In the genomic region with DNA sequence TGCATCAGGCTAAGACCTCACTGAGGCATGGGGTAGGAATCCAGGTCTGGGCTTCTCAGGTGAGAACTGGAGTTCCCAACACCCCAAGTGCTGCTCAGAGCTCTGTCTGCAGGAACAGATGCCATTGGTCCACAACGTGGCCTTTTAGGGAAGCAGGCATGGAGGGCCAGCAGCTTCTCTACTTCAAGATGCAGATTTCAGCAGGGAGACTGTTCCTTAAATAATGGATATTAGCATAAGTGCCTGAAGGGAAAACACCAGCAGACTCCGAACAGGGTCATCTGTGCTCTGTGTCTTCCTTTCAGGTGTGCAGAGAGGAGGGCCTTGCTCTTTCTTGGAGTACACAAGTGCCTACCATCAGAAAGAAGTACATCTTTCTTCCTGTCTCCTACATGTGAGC, we compare ENCODE assay signal across 28 mouse cellular contexts.
"Had no signal": no experiment of that assay in that cellular context is flagged by ENCODE, and none has a peak within 500 bp of the region (broad histone marks: within the 10 kb centered on the region; RNA-seq: fewer than 3 reads in every experiment).

No protein-coding gene starts in this region.

- H3K4me1 ChIP-seq: embryonic facial prominence, embryonic 12.5 days; embryonic facial prominence, embryonic 15.5 days; forebrain, embryonic 13.5 days; forebrain, embryonic 15.5 days had no signal

- H3K27ac ChIP-seq: embryonic facial prominence, embryonic 10.5 days; embryonic facial prominence, embryonic 12.5 days; embryonic facial prominence, embryonic 13.5 days; embryonic facial prominence, embryonic 15.5 days; forebrain, embryonic 10.5 days; forebrain, embryonic 12.5 days; forebrain, embryonic 13.5 days; forebrain, embryonic 15.5 days; gastrocnemius, adult 2 months; heart, adult 2 months had no signal

- H3K4me2 ChIP-seq: embryonic facial prominence, embryonic 12.5 days; embryonic facial prominence, embryonic 13.5 days; embryonic facial prominence, embryonic 15.5 days; forebrain, embryonic 12.5 days; forebrain, embryonic 13.5 days; forebrain, embryonic 15.5 days had no signal

- ATAC-seq: forebrain, embryonic 13.5 days; forebrain, embryonic 14.5 days; forebrain, embryonic 15.5 days; forebrain, embryonic 16.5 days; forebrain, postnatal 0 days had no signal

- DNase-seq: cerebellum, adult 8-10 months; cerebellum, adult 9-10 months; cerebellum, adult 9-11 months; cerebellum, postnatal 10 days; cerebellum, postnatal 14 days; cerebellum, postnatal 25 days; cerebellum, postnatal 36 days; embryo, embryonic 11 days; forebrain, postnatal 0 days; gastrocnemius, adult 2 months; gastrocnemius, postnatal 10 days; gastrocnemius, postnatal 14 days; gastrocnemius, postnatal 25 days; gastrocnemius, postnatal 36 days; heart, adult 11 months; heart, adult 18-20 months; heart, adult 2 months had no signal

- H3K4me3 ChIP-seq: embryonic facial prominence, embryonic 10.5 days; embryonic facial prominence, embryonic 12.5 days; embryonic facial prominence, embryonic 13.5 days; embryonic facial prominence, embryonic 15.5 days; erythroblast, embryonic 14.5 days; forebrain, embryonic 10.5 days; forebrain, embryonic 12.5 days; forebrain, embryonic 13.5 days; forebrain, embryonic 15.5 days; gastrocnemius, adult 2 months; heart, adult 2 months had no signal

- H3K9ac ChIP-seq: embryonic facial prominence, embryonic 12.5 days; embryonic facial prominence, embryonic 13.5 days; embryonic facial prominence, embryonic 15.5 days; forebrain, embryonic 12.5 days; forebrain, embryonic 13.5 days; forebrain, embryonic 15.5 days; forebrain, postnatal 0 days had no signal

- H3K27me3 ChIP-seq: embryonic facial prominence, embryonic 12.5 days; embryonic facial prominence, embryonic 13.5 days; embryonic facial prominence, embryonic 15.5 days; forebrain, embryonic 12.5 days; forebrain, embryonic 13.5 days; forebrain, embryonic 15.5 days had no signal

- H3K9me3 ChIP-seq: embryonic facial prominence, embryonic 10.5 days; embryonic facial prominence, embryonic 12.5 days; embryonic facial prominence, embryonic 13.5 days; embryonic facial prominence, embryonic 15.5 days; forebrain, embryonic 10.5 days; forebrain, embryonic 12.5 days; forebrain, embryonic 13.5 days; forebrain, embryonic 15.5 days had no signal
